Mouse (Mus musculus) limb, embryonic 11.5 days (tissue): ENCODE measurements around the gene Il10rb. TPM values are rescaled to one million over a fixed set of nuclear protein-coding genes. Genes with fewer than 3 reads are reported as not detected.

Source experiments
- ATAC-seq: fragments of 200-750 bp; cut with Nextera tagmentation; 2 replicates; pipeline ENCODE4 v1.8.0; 2017; ENCODE audit warnings: low read depth; ENCODE audit not compliant: insufficient number of reproducible peaks, low FRiP score, low TSS enrichment
- DNase-seq: peaks from one replicate; pipeline ENCODE4 v3.0.0-alpha.2; 2015; ENCODE audit warnings: low spot score
- H3K27ac ChIP-seq: fragments of 300-500 bp; sonication (generic); replicated peaks from 2 replicates; pipeline ENCODE4 v1.5.1; 2014; ENCODE audit warnings: low read depth, mild to moderate bottlenecking, low read length
- H3K27me3 ChIP-seq: fragments of 300-500 bp; sonication (generic); 2 replicates; pipeline ENCODE4 v1.6.1; 2014; ENCODE audit warnings: mild to moderate bottlenecking, low read length, mixed read lengths; ENCODE audit not compliant: control insufficient read depth, insufficient read depth
- H3K36me3 ChIP-seq: fragments of 300-500 bp; sonication (generic); 2 replicates; pipeline ENCODE4 v1.6.1; 2014; ENCODE audit warnings: mild to moderate bottlenecking, low read length, moderate library complexity, mixed read lengths; ENCODE audit not compliant: control insufficient read depth, insufficient read depth
- H3K4me1 ChIP-seq: fragments of 300-500 bp; sonication (generic); 2 replicates; pipeline ENCODE4 v1.6.1; 2014; ENCODE audit warnings: low read length, mixed read lengths; ENCODE audit not compliant: control insufficient read depth, insufficient read depth
- H3K4me2 ChIP-seq: fragments of 300-500 bp; sonication (generic); 2 replicates; pipeline ENCODE4 v1.6.1; 2014; ENCODE audit warnings: low read depth, mild to moderate bottlenecking, moderate library complexity; ENCODE audit not compliant: severe bottlenecking
- H3K4me3 ChIP-seq: fragments of 300-500 bp; sonication (generic); 2 replicates; pipeline ENCODE4 v1.5.1; 2014; ENCODE audit warnings: low read depth, low read length
- H3K9ac ChIP-seq: fragments of 300-500 bp; sonication (generic); 2 replicates; pipeline ENCODE4 v1.6.1; 2014; ENCODE audit warnings: mild to moderate bottlenecking, low read length
- H3K9me3 ChIP-seq: fragments of 300-500 bp; sonication (generic); 2 replicates; pipeline ENCODE4 v1.6.1; 2016; ENCODE audit warnings: low read length; ENCODE audit not compliant: control insufficient read depth
- WGBS: fragments of 180-500 bp; shearing (Covaris S2); extraction: QIAGEN DNeasy Blood & Tissue Kit; methylation state at CpG from one replicate; pipeline ENCODE4 v1.1.7; 2014; 5-methylcytosine and 5-hydroxymethylcytosine counted together
- polyA plus RNA-seq: library from polyadenylated mRNA; unstranded; fragments of >200 nt; fragmentation: Nextera tagmentation; extraction: Ambion mirVana; gene quantifications from 2 replicates; pipeline ENCODE4 v1.2.1, GENCODE M21; 2014

The Il10rb gene
- polyA plus RNA-seq, 1 experiment from 2014 or later = 8.3 TPM

- H3K4me1 ChIP-seq = peaks cover 9% of the 10 kb centered on the region
- H3K4me2 ChIP-seq = peak overlapping the region; percentile 81
- no peaks in the 10 kb centered on the region for H3K36me3 ChIP-seq
- DNase-seq = no peak
- H3K27ac ChIP-seq = no peak overlapping the region
- H3K4me3 ChIP-seq = peak overlapping the region; percentile 44; the same call in 1 of the 2 replicates
- H3K27me3 ChIP-seq = no peaks in the 10 kb centered on the region
- WGBS = 86% methylated on average over 4 of the region's 4 CpGs
- H3K9ac ChIP-seq = no peak overlapping the region; the same call in 1 of the 2 replicates
- H3K9me3 ChIP-seq = no peaks in the 10 kb centered on the region; the same call in 1 of the 2 replicates
- ATAC-seq = no peak
Measured at GRCm38 (mm10) chr16:91463836-91464400, 58.0 kb downstream of the Il10rb start.

GRCm38 (mm10) chr16:91464594-91465504, 58.9 kb downstream of the Il10rb start:
- WGBS = 2% methylated on average over 44 of the region's 44 CpGs
- Histone ChIP-seq H3K9me3 (no peaks in the 10 kb centered on the region; the same call in 1 of the 2 replicates), H3K9ac (peak overlapping the region; percentile 48), H3K4me1 (peaks cover 9% of the 10 kb centered on the region), H3K27ac (no peak overlapping the region), H3K36me3 (no peaks in the 10 kb centered on the region), H3K27me3 (no peaks in the 10 kb centered on the region), H3K4me2 (peak overlapping the region; percentile 81), H3K4me3 (peak overlapping the region; percentile 44)
- DNase-seq (peak; percentile 93), ATAC-seq (peak; percentile 93)

- Histone ChIP-seq H3K36me3 (no peaks in the 10 kb centered on the region), H3K27ac (no peak overlapping the region), H3K4me3 (peak overlapping the region; percentile 44), H3K4me2 (peak overlapping the region; percentile 81), H3K4me1 (peaks cover 9% of the 10 kb centered on the region), H3K9me3 (no peaks in the 10 kb centered on the region; the same call in 1 of the 2 replicates), H3K9ac (no peak overlapping the region; the same call in 1 of the 2 replicates), H3K27me3 (no peaks in the 10 kb centered on the region)
- 54% methylated on average over 13 of the region's 13 CpGs for WGBS
- DNase-seq (no peak), ATAC-seq (no peak)
Measured at GRCm38 (mm10) chr16:91465505-91466240, 59.7 kb downstream of the Il10rb start.

- H3K4me2 ChIP-seq = no peak overlapping the region
- H3K36me3 ChIP-seq = no peaks in the 10 kb centered on the region
- no peaks in the 10 kb centered on the region; the same call in 1 of the 2 replicates for H3K9me3 ChIP-seq
- no peak; the same call in 1 of the 2 replicates for ATAC-seq
- no peak overlapping the region for H3K4me3 ChIP-seq
- DNase-seq = peak; percentile 68
- H3K4me1 ChIP-seq = peaks cover 9% of the 10 kb centered on the region
- H3K9ac ChIP-seq = no peak overlapping the region
- 57% methylated on average over 6 of the region's 6 CpGs for WGBS
- H3K27ac ChIP-seq = 0 out of 2 replicates have a peak overlapping the region, but pooled peaks have one; percentile 18
- H3K27me3 ChIP-seq = no peaks in the 10 kb centered on the region
Measured at GRCm38 (mm10) chr16:91466566-91466965, 60.6 kb downstream of the Il10rb start.

- H3K9me3 ChIP-seq = no peaks in the 10 kb centered on the region; the same call in 1 of the 2 replicates
- H3K27me3 ChIP-seq = no peaks in the 10 kb centered on the region
- H3K4me1 ChIP-seq = peaks cover 9% of the 10 kb centered on the region
- WGBS = 85% methylated on average over 3 of the region's 3 CpGs
- ATAC-seq = no peak
- no peak overlapping the region for H3K27ac ChIP-seq
- H3K4me3 ChIP-seq = no peak overlapping the region
- DNase-seq = no peak
- no peak overlapping the region for H3K4me2 ChIP-seq
- H3K9ac ChIP-seq = no peak overlapping the region
- H3K36me3 ChIP-seq = no peaks in the 10 kb centered on the region
Measured at GRCm38 (mm10) chr16:91470470-91470869, 64.5 kb downstream of the Il10rb start.

- H3K27me3 ChIP-seq = no peaks in the 10 kb centered on the region
- H3K4me3 ChIP-seq = no peak overlapping the region
- H3K27ac ChIP-seq = no peak overlapping the region
- H3K4me2 ChIP-seq = no peak overlapping the region
- H3K36me3 ChIP-seq = no peaks in the 10 kb centered on the region
- no peaks in the 10 kb centered on the region; the same call in 1 of the 2 replicates for H3K9me3 ChIP-seq
- no peak for DNase-seq
- H3K9ac ChIP-seq = no peak overlapping the region
- 81% methylated on average over 6 of the region's 6 CpGs for WGBS
- peaks cover 4% of the 10 kb centered on the region for H3K4me1 ChIP-seq
- no peak for ATAC-seq
Measured at GRCm38 (mm10) chr16:91471481-91471880, 65.5 kb downstream of the Il10rb start.
